Mouse (Mus musculus): Measurements from ENCODE around the gene Pip5kl1. TPM values are rescaled to one million over a fixed set of nuclear protein-coding genes. Genes with fewer than 3 reads are reported as not detected.

The Pip5kl1 gene
- polyA plus RNA-seq, 2 experiments: 0.43 to 1.9 TPM

GRCm38 (mm10) chr2:32541333-32541908 is 33.2 kb upstream of the Pip5kl1 start:
- TF ChIP-seq POLR2A (IDR thresholded peaks at IDR 0.05; ENCODE audit: borderline replicate concordance, extremely low read depth, insufficient read depth, insufficient read length): no peak

GRCm38 (mm10) chr2:32541986-32542573 is 32.5 kb upstream of the Pip5kl1 start:
- no peak for TF ChIP-seq POLR2A (IDR thresholded peaks at IDR 0.05; ENCODE audit: borderline replicate concordance, extremely low read depth, insufficient read depth, insufficient read length)
- Histone ChIP-seq H3K9me3 (ENCODE audit: control insufficient read depth, low read length) (no peaks in the 10 kb centered on the region), H3K4me3 (replicated peaks; ENCODE audit: low read length) (no peak overlapping the region), H3K9ac (ENCODE audit: low read depth, low read length, severe bottlenecking) (no peak overlapping the region), H3K27me3 (ENCODE audit: control insufficient read depth, insufficient read depth, low read length) (no peaks in the 10 kb centered on the region), H3K4me2 (replicated peaks; ENCODE audit: low read depth, low read length, severe bottlenecking) (no peak overlapping the region), H3K27ac (replicated peaks; ENCODE audit: low read depth, low read length) (no peak overlapping the region), H3K36me3 (ENCODE audit: control insufficient read depth, insufficient read depth, low read length) (no peaks in the 10 kb centered on the region), H3K4me1 (ENCODE audit: control insufficient read depth, insufficient read depth, low read length) (peaks cover 43% of the 10 kb centered on the region)
- ATAC-seq (ENCODE audit: low FRiP score, low read depth): no peak
- DNase-seq (ENCODE audit: low spot score): no peak
- 77% methylated on average over 4 of the region's 4 CpGs for WGBS

More at GRCm38 (mm10) chr2:32541333-32541908, 33.2 kb upstream of the Pip5kl1 start:
- Histone ChIP-seq H3K9ac (ENCODE audit: low read depth, low read length, severe bottlenecking) (no peak overlapping the region), H3K9me3 (ENCODE audit: control insufficient read depth, low read length) (no peaks in the 10 kb centered on the region), H3K4me3 (replicated peaks; ENCODE audit: low read length) (no peak overlapping the region), H3K4me2 (replicated peaks; ENCODE audit: low read depth, low read length, severe bottlenecking) (no peak overlapping the region), H3K4me1 (ENCODE audit: control insufficient read depth, insufficient read depth, low read length) (peaks cover 47% of the 10 kb centered on the region), H3K27me3 (ENCODE audit: control insufficient read depth, insufficient read depth, low read length) (no peaks in the 10 kb centered on the region), H3K27ac (replicated peaks; ENCODE audit: low read depth, low read length) (no peak overlapping the region), H3K36me3 (ENCODE audit: control insufficient read depth, insufficient read depth, low read length) (no peaks in the 10 kb centered on the region)
- WGBS: 84% methylated on average over 2 of the region's 2 CpGs
- ATAC-seq (ENCODE audit: low FRiP score, low read depth) (no peak), DNase-seq (ENCODE audit: low spot score) (no peak)

- Histone ChIP-seq H3K4me1 (ENCODE audit: control insufficient read depth, insufficient read depth, low read length) (peaks cover 34% of the 10 kb centered on the region), H3K4me2 (replicated peaks; ENCODE audit: low read depth, low read length, severe bottlenecking) (no peak overlapping the region), H3K36me3 (ENCODE audit: control insufficient read depth, insufficient read depth, low read length) (no peaks in the 10 kb centered on the region; the same call in 1 of the 2 replicates), H3K4me3 (replicated peaks; ENCODE audit: low read length) (no peak overlapping the region), H3K9me3 (ENCODE audit: control insufficient read depth, low read length) (no peaks in the 10 kb centered on the region), H3K27me3 (ENCODE audit: control insufficient read depth, insufficient read depth, low read length) (no peaks in the 10 kb centered on the region), H3K9ac (ENCODE audit: low read depth, low read length, severe bottlenecking) (no peak overlapping the region), H3K27ac (replicated peaks; ENCODE audit: low read depth, low read length) (no peak overlapping the region)
- WGBS: 72% methylated on average over 3 of the region's 3 CpGs
- DNase-seq (ENCODE audit: low spot score): no peak
- no peak for TF ChIP-seq POLR2A (IDR thresholded peaks at IDR 0.05; ENCODE audit: borderline replicate concordance, extremely low read depth, insufficient read depth, insufficient read length)
- ATAC-seq (ENCODE audit: low FRiP score, low read depth): no peak
These were observed 31.6 kb upstream of the Pip5kl1 start for GRCm38 (mm10) chr2:32543031-32543449.

- no peaks in the 10 kb centered on the region for H3K9me3 ChIP-seq (ENCODE audit: control insufficient read depth, low read length)
- no peaks in the 10 kb centered on the region for H3K27me3 ChIP-seq (ENCODE audit: control insufficient read depth, insufficient read depth, low read length)
- peaks cover 27% of the 10 kb centered on the region for H3K4me1 ChIP-seq (ENCODE audit: control insufficient read depth, insufficient read depth, low read length)
- H3K4me2 ChIP-seq (replicated peaks; ENCODE audit: low read depth, low read length, severe bottlenecking): no peak overlapping the region
- ATAC-seq (ENCODE audit: low FRiP score, low read depth) (no peak), DNase-seq (ENCODE audit: low spot score) (no peak)
- no peak overlapping the region for H3K27ac ChIP-seq (replicated peaks; ENCODE audit: low read depth, low read length)
- 100% methylated on average over 1 of the region's 1 CpGs for WGBS
- H3K9ac ChIP-seq (ENCODE audit: low read depth, low read length, severe bottlenecking): no peak overlapping the region
- no peak for TF ChIP-seq POLR2A (IDR thresholded peaks at IDR 0.05; ENCODE audit: borderline replicate concordance, extremely low read depth, insufficient read depth, insufficient read length)
- no peak overlapping the region for H3K4me3 ChIP-seq (replicated peaks; ENCODE audit: low read length)
- H3K36me3 ChIP-seq (ENCODE audit: control insufficient read depth, insufficient read depth, low read length): no peaks in the 10 kb centered on the region; the same call in 1 of the 2 replicates
These were observed 27.6 kb upstream of the Pip5kl1 start for GRCm38 (mm10) chr2:32546951-32547350.

GRCm38 (mm10) chr2:32547380-32547779 is 27.2 kb upstream of the Pip5kl1 start:
- WGBS: 90% methylated on average over 5 of the region's 5 CpGs
- H3K27ac ChIP-seq (replicated peaks; ENCODE audit: low read depth, low read length): no peak overlapping the region
- ATAC-seq (ENCODE audit: low FRiP score, low read depth) (no peak), DNase-seq (ENCODE audit: low spot score) (no peak)
- H3K27me3 ChIP-seq (ENCODE audit: control insufficient read depth, insufficient read depth, low read length): no peaks in the 10 kb centered on the region
- no peaks in the 10 kb centered on the region for H3K9me3 ChIP-seq (ENCODE audit: control insufficient read depth, low read length)
- no peak overlapping the region for H3K9ac ChIP-seq (ENCODE audit: low read depth, low read length, severe bottlenecking)
- no peak overlapping the region for H3K4me2 ChIP-seq (replicated peaks; ENCODE audit: low read depth, low read length, severe bottlenecking)
- H3K4me1 ChIP-seq (ENCODE audit: control insufficient read depth, insufficient read depth, low read length): peaks cover 27% of the 10 kb centered on the region
- H3K4me3 ChIP-seq (replicated peaks; ENCODE audit: low read length): no peak overlapping the region
- TF ChIP-seq POLR2A (IDR thresholded peaks at IDR 0.05; ENCODE audit: borderline replicate concordance, extremely low read depth, insufficient read depth, insufficient read length): no peak
- H3K36me3 ChIP-seq (ENCODE audit: control insufficient read depth, insufficient read depth, low read length): no peaks in the 10 kb centered on the region; the same call in 1 of the 2 replicates
